Mouse (Mus musculus) megakaryocyte, adult 5-6 weeks (primary cell): ENCODE measurements at regions not wholly inside any gene's neighbourhood (a gene's known extent, or its start where the extent isn't known, plus 50 kb on each side); places are given as distances from the start of the nearest gene placed in this dataset.

Experiments
- ATAC-seq: 2 replicates; pipeline ENCODE4 v1.8.0; 2016; ENCODE audit warnings: mild to moderate bottlenecking, inconsistent platforms; ENCODE audit not compliant: poor library complexity, severe bottlenecking

DNA sequence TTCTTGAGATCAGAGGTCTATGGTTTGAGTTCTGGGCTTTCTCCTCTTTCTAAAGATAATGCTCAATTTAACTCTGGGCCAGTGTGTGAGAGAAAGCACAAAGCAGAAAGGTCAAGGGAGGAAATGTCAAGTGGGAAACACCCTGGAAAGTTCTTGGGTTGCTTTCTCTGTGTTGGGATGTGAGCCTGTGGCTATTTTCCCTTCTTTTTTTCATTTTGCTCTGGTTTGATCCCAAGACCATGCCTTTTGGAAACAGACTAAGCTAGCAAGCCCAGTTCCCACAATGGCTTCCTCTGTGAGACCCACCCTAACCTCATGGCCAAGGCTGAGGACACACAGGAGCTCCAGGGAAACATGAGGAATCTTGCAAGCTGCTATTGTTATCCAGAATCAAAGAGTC is 216.4 kb upstream of the F930015N05Rik start:
- no peak for ATAC-seq

GRCm38 (mm10) chr11:64655162-64655561 is 218.7 kb upstream of the F930015N05Rik start:
- ATAC-seq, result peak; percentile 98

- no peak for ATAC-seq
Measured at GRCm38 (mm10) chr11:64663166-64663565, 226.7 kb upstream of the F930015N05Rik start.

- no peak for ATAC-seq
Measured at GRCm38 (mm10) chr11:64667010-64667409, 230.6 kb upstream of the F930015N05Rik start.

GRCm38 (mm10) chr11:64667521-64667920 is 231.1 kb upstream of the F930015N05Rik start:
- no peak for ATAC-seq

DNA sequence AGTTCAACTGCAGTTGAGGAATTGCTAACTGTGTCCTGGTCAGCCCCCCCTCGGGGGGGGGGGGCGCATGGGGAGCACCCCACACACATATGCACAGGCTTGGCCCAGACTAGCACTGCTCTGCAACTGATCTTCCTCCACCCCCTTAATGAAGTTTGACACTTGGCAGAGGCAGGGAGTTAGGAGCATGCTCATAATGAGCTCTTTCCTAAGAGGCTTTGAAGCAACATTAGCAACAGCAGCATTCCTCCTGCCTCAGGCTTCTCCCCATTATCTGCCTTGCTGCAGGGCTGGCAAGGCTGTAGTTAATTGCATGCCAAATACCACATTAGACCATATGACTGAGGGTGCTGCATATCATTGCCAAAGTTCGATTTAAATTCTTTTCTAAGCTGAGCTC is 235.4 kb upstream of the F930015N05Rik start:
- ATAC-seq, result no peak

- no peak for ATAC-seq
Measured at GRCm38 (mm10) chr11:64673546-64673945, 237.1 kb upstream of the F930015N05Rik start.

GRCm38 (mm10) chr11:64703776-64704175 is 267.3 kb upstream of the F930015N05Rik start:
- no peak for ATAC-seq

DNA sequence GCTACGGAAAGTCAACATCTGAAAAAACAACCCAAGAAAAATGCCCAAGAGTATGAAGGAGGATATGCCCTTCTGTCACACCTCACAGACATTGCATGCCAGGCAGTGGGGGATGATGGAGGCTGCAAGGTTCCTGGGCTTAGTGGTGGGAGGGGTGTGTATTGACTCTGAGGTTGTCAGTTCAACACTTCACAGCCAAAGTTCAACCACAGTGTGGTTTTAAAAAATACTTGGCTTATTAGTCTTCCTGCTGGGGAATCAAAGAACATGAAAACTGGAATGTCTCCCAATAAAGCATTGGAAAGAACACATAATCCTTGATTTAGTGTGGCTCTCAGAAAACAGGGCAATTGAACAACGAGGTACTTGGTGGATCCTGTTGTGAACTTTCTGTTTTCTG is 267.0 kb upstream of the Elac2 start:
- ATAC-seq, result no peak

- ATAC-seq, result no peak
Measured at GRCm38 (mm10) chr11:64715182-64715581, 263.7 kb upstream of the Elac2 start.

GRCm38 (mm10) chr11:64718316-64719085 is 260.3 kb upstream of the Elac2 start:
- ATAC-seq, result peak; percentile 98

GRCm38 (mm10) chr11:64726249-64726648 is 252.6 kb upstream of the Elac2 start:
- ATAC-seq, result no peak

- ATAC-seq, result no peak
Measured at GRCm38 (mm10) chr11:64727841-64728421, 250.9 kb upstream of the Elac2 start.

DNA sequence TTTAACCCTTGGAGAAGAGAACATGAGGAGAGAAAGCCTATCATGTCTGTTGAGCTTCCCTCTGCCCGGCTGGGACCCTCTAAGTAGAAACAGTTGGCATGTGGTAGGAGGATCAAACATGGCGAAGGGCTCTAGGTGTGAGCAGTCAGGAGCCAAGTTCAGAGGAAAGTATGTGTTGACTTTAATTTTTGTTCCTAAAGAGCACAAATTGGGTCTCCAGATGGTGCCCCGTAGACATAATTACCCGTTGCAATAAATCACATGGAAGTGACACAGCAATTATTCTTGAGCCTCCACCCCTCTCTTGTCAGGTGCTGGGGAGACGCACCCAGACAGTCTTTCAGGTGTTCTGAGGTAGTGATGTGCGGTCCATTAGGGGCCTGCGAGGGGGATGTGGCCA is 239.9 kb upstream of the Elac2 start:
- ATAC-seq, result no peak

DNA sequence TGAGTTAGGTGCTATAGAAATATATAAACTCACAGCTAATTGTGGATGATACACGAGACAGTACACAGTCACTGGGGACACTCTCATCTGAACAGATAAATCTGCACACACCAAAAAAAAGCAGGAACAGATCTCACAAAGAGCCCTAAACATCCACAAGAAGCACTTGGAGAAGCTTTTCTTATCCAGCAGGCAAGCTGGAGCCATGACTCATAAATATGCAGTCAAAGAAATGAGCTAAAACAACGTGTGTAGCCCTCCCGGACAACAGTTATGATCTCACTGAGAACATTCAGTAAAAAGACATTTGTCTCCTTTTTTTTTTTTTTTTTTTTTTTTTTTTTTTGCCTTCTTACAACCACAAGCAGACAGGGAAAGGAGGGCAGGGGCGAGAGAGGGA is 235.1 kb upstream of the Elac2 start:
- no peak for ATAC-seq

DNA sequence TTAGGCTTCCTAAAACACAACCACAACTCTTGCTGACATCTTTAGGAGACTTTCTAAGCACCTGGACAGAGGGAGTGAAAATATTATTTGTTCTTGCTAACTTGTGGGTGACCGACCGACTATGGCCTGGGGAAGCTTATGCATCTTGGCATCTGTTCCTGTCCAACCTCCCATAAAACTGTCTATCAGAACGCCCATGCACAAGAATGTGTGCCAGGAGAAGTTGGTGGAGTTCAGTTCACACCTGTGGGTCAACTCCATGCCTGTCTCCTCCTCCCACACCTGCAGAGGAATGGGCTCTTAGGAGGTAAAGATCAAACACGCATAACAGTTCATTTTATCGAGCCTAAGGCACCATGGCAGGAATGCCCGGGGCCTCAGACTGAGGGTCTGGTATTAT is 232.7 kb upstream of the Elac2 start:
- ATAC-seq, result no peak

DNA sequence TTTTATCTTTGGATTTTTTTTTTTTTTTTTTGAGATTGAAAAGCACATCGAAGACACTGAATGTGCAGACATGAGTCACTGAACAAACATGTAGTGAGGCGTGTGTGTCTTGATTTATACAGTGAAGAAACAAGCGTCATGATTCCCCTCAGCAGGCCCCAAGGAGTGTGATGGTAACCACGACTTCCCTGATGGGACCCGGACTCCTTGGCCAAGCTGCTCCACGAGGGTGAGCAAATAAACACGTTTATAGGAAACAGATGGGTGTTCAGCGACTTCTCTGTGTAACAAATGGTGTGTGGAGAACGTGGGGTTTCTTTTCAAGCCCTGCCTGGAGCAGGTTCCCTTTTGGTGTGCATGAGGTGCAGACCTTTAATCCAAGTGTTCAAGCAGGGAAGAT is 228.9 kb upstream of the Elac2 start:
- ATAC-seq, result no peak

GRCm38 (mm10) chr11:64752299-64752698 is 226.5 kb upstream of the Elac2 start:
- no peak for ATAC-seq

GRCm38 (mm10) chr11:64752816-64753215 is 226.0 kb upstream of the Elac2 start:
- ATAC-seq, result no peak

- no peak for ATAC-seq
Measured at GRCm38 (mm10) chr11:64754076-64754475, 224.8 kb upstream of the Elac2 start.

- ATAC-seq, result no peak
Measured at GRCm38 (mm10) chr11:64755563-64755962, 223.3 kb upstream of the Elac2 start.

DNA sequence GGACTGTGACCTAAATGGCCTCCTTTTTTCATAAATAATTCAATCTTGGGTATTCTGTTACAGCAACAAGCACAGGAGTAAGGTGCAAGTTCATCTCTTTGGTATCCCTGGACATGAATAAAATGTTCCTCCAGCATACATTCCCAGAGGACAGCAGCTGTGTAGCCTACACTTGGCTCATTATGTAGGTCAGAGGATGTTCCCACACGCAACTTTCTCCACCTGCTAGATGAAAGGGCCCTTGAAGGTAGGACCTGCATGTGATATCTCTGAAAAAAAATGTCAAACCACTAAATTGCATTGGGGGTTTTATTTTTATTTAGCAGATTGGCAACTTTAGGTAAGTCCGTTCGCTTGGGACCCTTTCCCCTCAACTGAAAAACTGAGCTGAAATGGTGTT is 218.2 kb upstream of the Elac2 start:
- no peak for ATAC-seq

DNA sequence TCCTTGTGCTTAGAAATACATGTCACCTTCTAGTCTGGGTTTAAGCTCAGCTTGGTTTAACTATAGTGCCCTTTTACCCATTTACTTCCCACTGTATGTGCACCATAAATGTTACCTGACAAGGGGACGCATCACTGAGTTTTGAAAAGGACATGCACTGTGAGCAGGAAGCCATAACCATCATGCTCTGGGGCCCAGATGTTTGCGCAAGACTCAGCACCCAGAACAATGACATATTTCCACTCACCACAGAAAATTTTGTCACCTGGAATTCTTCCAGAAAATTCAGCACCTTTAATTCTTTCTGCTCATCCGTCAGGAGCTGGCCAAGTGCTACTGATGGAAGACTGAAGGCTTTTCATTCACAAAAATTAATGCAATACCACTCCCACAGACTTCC is 216.1 kb upstream of the Elac2 start:
- no peak for ATAC-seq
